Mouse (Mus musculus) right cerebral cortex, postnatal 4 days (tissue): Measurements from ENCODE around the gene Oxa1l.
"Not testable (repeated sequence)": the region's sequence is repeated elsewhere in the genome, so short reads cannot be mapped to it uniquely, and the experiment has no call there.

Experiments used
- DNase-seq: peaks from one replicate; pipeline ENCODE4 v3.0.0-alpha.2; 2022

Gene Oxa1l

DNA sequence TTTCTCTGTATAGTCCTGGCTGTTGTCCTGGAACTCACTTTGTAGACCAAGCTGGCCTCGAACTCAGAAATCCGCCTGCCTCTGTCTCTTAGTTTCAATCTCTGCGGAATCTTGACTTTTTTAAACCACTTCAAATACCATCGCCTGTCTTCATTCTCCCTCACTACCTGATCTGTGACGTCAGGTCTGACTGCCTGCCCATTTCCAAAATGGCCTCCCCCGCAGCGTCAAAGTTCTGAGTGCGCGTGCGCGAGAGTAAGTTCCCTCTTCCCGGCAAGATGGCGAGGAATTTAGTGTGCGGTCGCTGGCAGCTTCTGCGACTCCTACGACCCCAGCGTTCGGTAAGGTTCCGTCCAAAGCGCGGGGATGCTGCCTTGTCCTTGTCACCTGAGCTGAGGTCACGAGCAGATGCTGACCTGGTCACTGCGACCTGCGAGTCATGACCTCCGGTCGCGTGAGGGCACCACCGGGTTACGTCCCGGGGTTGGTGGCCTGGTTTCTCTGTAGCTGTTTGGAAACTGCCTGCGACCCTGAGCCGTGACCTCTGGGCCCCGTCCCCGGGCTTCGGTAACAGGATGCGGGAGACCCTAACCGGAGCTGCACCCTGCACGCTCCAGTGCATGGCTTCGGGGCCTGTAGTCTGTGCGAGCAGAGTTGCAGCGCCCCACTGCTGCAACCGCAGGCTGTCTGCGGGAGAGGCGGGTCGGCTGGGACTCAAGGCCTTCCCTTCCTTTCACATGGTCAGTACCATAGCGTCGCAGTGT lies at the start of gene Oxa1l:
TSS of gene Oxa1l (plus strand) at position 258 of the 764 bp plus-strand sequence.
- peak; percentile 98 for DNase-seq

DNA sequence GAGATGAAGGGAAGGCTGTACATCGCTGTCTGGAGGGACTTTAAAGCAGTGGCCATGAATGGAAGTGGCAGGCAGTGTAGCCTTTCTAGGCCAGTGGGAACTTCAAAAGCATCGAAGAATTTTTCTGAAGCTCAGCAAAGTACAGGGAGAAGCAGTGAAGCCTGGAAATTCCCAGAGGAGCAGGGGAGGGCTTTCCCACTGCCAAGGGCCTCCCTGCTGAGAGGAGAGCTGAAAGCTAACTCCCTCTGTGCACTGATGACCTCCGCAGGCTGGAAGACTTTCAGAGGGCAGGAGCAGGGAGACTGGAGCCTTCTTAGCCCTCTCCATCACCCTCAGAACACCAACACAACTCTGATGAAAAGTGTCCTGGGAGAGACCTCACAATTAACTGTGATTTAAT lies 48.9 kb upstream of the Oxa1l start:
- DNase-seq, result no peak

DNA sequence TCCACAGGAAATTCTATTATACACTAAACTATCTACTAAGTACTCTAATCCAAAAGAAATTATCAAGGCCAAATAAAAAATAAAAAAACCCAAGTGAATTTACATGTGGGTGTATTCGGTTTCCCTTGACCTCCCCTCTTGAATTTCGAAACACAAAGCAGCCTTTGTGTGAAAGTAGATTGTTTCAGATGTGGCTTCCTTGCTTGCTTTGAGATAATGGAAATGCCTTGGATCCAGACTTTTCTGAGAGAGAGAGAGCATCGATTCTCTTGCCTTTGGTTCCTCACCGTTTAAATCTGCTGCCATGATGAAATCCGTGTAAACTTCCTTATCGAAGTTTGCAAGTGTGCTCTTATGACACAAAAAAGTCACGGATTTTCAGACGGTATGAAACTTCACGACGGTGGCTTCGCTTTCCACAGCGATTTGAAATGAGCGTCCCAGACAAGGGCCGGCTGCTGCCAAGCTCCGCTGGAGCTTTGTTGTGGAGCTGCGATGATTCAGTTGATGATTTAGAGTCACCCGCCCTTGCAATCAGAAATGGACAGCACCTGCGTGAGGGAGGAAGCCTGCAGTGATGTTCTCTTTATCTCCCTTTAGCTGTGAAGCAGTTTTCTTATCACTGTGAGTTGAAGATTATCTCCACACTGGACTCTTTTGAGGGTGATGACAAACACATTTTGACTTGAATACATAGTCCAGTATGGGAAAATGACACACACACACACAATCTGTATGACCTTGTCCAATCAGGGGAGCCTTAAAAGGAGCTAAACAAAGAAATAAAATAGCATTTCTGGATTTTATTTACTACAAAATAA lies 38.9 kb upstream of the Oxa1l start:
- no peak for DNase-seq

DNA sequence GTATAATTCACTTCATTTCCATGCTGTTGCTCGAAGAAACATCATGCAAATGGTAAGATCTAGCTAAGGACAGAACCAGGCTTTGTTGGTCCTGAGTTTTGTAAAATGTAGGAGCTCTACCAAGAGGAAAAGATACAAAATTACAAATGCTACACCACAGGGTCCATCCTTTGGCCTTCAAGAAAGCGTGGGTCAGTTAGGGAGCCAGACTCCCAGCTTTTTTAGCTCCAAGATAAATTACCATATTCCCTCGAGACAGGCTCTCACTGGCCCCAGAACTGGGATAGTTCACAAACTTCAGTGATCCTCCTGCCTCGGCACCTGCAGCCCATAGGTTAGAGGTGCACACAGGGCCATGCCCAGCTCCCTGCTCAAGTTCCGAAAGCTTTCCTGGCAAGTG lies 36.1 kb upstream of the Oxa1l start:
- DNase-seq, result no peak

DNA sequence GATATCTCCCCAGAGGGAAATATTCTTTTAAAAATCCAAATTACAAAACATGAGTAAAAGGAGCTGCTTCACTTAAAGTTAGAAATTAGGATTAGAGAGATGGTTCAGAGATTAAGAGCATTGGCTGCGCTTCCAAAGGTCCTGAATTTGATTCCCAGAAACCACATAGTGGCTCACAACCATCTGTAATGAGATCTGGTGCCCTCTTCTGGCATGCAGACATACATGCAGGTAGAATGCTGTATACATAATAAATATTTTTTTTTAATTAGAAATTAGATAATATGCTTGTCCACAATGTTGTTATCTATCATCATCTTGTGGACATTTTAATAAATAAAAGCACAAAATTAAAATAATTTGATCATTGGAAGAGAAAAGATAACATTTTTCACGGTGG lies 32.1 kb upstream of the Oxa1l start:
- DNase-seq, result no peak

DNA sequence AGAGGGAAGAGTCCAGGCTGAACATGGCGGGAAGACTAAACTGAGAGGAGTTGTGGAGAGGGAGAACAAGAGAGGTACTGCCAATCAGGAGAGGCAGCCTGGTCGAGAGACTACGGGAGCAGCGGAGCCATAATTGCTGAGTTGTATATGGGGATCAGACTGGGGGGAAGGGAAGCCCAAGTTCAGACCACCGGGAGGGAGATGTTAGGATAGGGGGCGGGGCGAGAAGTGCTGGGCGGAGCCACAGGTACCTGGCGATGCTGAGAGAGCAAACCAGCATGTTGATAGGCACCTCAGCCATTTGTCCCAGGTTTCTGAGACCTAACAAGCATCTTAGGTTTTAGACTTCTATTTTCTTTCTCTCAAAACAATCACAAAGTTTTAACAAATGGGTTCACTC lies 31.4 kb upstream of the Oxa1l start:
- DNase-seq, result no peak

DNA sequence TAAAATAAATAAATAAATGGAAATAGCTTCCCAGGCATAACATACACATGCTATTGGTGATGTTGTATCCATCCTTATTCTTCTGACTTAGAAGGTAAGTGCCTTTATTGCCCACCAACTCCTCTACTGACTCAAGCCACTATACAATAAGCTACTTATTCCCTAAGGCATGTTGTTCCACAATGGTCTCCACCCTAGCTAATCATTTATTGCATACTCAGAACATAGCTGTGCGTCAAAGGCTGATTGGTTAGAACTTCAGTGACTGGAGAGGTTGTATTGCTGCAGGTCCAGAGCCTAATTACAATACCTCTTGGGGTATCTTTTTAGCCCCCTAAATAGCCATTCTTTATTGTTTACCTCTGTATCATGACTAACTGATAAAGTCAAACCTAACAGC lies 29.5 kb upstream of the Oxa1l start:
- no peak for DNase-seq

DNA sequence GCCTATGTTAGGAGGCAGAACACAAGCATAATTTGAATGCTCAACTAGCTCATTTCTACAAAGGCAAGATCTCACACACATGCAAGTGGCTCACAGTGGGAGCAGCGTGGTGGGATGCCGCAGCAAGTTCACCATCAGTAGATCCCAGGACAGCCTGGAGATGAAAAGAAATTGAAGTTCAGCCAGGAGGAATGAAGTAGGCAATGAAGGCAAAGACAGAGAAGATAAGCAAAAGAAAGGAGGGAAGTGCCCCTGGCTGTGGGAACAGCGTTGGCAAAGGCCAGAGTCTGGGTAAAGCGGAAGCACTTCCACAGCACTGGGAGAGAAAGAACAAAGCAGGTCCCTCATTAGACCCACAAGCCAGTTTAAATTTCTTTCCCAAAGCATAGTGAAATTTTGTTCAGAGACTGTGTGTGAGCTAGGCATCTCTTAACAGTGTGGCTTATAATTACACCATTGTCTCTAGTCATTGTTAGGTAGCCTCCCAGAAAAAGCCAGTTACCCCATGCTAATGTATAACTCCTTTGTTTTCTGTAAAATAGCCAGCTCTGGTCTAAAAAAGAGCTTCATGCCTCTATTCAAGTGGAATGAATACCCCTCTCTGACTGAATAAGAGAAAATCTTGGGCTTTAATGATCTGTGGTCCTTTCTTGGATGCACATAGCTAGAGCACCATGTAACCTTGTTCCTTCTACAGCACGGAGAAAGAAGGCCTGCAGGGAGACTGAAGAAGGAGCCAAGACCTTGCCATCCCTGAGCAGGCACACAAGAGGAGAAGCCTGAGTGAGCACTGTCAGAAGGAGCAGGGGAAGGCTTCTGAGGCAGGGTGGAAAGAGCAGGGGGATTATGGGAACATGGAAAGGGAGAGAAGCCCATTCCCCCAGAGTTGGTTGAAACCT lies 28.2 kb upstream of the Oxa1l start:
- DNase-seq, result no peak

DNA sequence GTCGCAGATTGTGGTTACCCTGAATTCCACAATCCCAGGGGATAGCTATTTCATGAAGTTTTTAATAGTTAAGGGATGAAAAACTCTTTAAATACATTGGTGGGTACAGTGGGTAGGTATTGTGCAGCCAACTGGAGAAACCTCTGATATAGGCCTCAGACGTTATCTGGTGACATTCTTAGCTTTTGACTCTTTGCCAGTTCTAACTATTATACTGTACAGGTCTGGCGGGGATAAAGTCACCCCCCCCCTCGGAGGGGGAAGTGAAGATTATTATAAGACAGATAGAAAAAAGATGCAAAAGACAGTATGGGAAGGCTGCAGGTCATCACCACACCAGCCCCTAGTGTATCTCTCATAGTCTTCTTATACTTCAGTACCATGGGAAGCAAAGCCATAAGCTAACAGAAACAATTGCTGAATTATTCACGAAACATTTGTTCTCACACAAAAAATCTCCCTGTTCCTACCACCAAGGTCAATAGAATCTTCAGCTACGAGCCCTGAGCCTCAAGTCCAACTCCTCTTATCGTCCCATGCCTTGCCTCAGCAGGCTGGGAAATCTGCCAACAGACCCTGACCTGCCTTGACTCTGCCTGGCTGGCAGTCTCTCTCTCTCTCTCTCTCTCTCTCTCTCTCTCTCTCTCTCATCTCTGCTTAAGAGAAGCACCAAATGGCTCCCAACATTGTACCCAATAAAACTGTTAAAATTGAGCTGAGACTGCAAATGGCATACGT lies 27.0 kb upstream of the Oxa1l start:
- DNase-seq, result no peak

DNA sequence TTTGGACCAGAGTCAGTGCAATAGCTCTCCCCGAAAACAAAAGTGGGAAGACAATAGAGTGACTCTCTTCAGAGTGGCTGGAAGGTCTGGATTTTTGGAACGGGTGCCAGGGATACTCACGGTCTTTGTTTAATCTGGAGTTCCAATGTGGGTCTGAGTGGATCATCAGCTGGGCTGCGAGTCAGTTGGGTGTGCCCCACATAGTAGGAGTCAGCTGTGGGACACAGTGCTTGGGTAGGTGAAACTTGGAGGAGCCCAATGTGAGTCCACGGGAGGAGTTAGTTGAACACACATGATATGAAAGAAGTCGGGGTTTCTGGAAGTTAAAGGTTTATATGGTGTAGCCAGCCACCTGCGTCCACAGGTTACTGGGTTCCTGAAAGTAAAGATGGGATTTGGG lies 19.8 kb upstream of the Oxa1l start:
- DNase-seq, result no peak

DNA sequence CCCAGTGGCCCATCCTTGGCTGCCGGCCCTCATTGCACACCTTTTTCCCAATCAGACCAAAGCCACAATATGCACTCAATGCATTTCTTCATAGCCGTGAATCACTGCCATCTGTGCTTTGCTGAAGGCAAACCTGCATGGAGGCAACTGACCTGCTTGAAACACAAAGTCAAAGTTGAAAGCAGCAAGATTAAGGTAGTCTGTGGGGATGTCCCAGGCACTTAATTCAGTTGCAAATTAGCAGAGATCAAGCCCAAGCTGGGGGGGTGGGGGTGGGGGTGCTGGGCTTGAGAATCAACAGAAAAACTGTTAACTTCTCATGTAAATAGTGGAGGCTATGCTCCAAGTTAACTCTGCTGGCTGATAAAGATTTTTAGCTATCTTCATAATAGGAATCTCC lies 18.8 kb upstream of the Oxa1l start:
- not testable (repeated sequence) for DNase-seq

DNA sequence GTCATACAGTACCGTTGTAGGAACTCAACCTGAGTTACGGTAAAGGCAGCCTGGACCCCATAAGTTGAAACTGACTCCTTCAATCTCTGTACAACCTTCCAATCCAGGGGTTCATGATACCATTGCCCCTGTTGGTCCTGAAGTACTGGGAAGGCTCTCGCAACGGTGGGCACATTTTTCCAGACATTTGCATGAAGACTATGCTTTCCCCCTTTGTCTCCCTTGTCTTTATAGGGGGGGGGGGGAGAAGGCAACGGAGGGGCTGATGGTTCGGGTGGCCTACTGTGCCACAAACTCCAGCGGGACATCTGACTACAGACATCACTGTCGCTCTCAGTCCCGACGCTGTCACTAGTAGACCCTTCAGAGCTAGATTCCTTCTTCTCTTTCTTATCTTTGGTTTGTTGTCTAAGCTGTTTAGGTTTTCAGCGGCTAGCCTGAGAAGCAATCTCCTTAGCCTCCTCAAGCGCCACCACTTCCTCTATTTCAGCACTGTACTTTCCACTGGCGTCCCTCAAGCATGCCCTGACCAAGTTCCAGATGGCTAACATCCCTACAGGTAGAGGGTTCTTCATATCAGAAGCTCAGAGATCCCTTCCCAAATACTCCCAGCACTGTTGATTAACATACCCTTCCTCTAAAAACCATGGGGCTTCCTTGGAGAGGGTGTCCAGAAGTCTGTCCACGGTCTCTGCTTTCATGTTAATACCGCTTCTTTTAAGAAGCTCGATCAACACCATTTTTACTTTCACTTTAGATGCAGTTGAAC lies 9.7 kb upstream of the Oxa1l start:
- not testable (repeated sequence) for DNase-seq

DNA sequence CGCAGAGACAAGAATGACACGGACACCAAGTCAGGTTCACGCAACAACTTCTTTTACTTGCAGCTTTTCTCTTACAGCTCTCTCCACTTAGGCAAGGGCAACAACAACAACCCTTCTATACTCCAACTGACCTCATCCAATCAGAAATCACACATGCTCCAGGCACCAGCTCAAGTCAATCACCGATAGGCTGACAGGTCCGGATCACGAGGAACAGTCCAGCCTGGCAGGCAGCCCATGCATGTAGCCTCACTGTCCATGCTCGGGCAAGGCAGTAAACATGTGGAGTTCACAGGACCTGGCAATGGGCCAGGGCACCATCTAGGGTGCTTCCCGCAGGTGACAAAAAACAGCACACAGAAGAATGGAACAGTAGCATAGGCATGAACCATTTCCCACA lies 8.3 kb upstream of the Oxa1l start:
- no peak for DNase-seq

DNA sequence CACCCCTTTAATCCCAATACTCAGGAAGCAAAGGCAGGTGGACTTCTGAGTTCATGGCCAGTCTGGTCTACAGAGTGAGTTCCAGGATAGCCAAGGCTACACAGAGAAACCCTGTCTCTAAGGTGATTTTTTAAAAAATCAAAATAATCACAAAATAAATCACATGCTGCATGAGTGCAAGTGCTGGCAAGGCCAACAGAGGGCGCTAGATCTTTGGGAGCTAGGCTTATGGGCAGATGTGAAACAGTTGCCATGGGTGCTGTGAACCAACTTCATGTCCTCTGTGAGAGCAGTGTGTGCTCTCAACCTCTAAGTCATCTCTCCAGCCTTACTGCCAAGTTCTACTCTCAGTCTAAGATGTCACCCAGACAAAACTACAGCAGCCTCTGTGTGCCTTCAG lies 6.2 kb upstream of the Oxa1l start:
- DNase-seq, result no peak

DNA sequence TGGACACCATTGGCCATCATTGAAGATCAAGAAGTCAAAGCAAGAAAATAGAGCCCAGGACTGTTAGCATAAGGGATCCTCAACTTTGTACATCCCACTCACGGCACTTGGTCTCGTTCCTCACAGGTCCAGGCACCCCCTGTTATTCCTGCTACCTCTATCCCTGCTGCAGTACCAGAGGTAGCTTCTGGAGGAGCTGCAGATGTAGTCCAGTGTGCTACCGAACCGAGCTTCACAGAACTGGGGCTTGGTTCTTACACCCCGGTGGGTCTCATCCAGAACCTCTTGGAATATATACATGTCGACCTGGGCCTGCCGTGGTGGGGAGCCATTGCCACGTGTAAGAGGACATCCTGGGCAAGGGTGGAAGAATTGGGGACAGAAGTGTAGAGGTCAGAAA lies 2.5 kb downstream of the Oxa1l start:
- no peak for DNase-seq

DNA sequence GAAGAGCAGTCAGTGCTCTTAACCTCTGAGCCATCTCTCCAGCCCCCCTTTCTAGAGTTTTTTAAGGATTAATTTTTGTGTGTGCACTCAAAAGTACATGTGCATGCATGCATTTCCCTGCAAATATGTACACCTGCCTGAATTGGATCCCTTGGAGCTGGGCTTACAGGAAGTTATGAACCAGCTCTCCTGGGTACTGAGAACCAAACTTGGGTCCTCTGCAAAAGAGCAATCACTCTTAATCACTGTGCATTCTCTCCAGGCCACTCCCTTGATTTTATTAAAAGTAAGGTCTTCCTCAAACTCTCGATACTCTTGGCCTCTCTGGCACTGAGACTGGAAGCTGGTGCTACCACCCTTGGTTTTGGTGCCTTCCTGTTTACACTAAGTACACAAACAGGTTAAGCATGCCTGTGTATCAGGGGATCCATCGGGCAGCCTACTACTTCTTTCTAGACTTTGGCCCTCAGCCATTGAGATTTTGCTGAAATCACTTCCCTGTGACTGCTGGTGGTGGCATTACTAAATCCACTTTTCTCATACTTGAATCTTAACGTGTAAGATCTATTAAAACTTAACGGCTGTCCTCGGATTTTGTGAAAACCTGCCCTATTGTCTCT lies 4.5 kb downstream of the Oxa1l start:
- no peak for DNase-seq

DNA sequence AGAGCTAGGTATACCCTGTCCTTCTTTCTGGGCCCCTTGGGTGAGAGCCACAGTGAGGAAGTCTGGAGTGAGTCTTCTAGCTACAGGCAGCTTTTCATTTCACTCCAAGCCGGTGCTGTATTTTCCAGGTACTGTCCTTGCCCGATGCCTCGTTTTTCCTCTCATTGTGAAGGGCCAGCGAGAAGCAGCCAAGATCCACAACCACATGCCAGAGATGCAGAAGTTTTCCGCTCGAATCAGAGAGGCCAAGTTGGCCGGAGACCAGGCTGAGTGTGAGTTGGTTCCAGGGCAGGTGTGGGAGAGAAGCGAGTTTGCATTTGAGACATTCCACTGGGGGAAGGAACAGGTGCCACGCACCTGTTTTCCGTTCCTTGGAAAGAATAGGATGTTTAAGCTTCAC lies 5.9 kb downstream of the Oxa1l start:
- no peak for DNase-seq

DNA sequence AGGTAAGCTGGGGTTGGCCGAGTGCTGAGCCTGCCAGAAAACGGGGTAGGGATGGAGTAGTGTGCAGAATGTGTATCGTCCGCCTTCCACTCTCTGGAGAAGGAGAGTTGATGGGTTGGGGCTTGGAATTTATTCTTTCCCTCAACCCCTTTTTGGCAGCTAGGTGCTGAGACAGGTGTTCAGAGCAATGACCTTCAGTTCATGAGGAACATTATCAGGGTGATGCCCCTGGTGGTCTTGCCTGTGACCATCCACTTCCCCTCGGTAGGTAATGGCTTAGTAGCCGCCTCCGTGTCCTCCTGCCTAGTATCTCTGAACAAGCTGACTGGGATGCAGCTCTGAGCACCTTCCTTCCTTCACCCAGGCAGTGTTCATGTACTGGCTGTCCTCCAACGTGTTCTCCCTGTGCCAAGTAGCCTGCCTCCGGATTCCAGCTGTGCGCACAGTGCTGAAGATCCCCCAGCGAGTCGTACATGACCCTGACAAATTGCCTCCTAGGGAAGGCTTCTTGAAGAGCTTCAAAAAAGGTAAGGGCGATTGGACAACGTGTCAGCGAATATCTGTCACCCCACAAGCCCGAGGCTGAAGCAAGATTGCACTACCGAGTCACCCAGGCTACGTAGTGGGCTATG lies 6.9 kb downstream of the Oxa1l start:
- no peak for DNase-seq

DNA sequence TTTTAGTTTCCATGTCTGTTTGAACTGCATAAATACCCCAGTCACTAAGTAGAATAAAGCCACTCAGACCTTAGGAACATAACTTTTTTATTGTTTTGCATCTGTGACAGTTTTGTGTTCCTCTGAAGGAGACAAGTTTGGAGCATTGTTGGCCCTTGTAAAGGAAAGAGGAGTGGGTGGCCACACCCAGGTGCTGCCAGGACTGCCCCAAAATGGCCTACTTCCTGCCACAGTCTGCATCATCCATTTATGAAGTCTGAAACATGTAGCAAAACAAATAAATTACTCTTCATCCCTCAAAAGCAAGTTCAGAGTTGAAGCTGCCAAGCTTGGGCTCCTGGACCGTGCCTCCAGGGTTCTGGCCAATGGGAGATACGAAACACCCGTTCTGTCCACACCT lies 8.7 kb downstream of the Oxa1l start:
- no peak for DNase-seq

DNA sequence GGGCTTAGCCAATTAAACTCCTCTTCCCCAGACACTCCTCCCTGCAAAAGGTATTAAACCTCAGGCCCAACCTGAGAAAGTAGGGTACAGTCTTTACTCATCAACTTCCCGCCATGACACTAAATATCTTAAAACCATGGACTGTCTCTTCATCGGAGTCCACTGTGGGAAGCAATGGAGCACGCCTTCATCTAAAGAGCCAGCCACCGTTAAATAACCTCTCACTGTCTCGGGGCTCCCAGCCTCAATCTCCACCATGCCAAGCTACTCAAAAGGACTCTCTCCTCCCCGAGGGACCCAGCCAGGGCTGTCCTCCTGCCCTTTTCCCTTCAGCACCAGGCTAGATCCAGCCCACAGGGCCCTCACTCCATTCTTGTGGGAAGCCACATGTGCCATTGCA lies 10.0 kb downstream of the Oxa1l start:
- no peak for DNase-seq

DNA sequence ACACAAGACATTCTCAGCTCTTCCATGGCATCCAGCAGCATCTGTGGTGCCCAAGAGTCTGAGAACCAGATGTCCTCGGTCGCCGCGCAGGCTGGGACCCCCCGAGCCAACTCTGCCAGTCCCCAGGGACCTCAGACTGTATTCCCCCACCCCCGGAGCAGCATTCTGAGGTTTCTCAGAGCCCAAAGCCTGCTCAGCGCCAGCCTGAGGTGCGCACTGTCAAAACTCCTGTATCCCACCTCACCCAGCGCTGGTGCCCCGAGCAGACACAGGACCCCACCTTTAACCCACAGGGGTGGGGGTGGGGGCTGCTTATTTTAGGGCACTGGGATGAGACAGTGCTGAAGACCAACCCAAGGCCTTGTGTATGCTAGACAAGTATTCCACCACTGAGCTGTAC lies 10.8 kb downstream of the Oxa1l start:
- DNase-seq, result no peak
